Mouse (Mus musculus) limb, embryonic 14.5 days (tissue): Measurements from ENCODE around the gene Polq. TPM values are rescaled to one million over a fixed set of nuclear protein-coding genes. Genes with fewer than 3 reads are reported as not detected.

Source experiments
- ATAC-seq: fragments of 200-750 bp; cut with Nextera tagmentation; 2 replicates; pipeline ENCODE4 v1.8.0; 2017; ENCODE audit warnings: low read depth, moderate number of reproducible peaks, moderate TSS enrichment; ENCODE audit not compliant: low FRiP score
- DNase-seq: peaks from one replicate; pipeline ENCODE4 v3.0.0-alpha.2; 2015; ENCODE audit warnings: low spot score
- H3K27ac ChIP-seq: fragments of 300-500 bp; sonication (generic); replicated peaks from 2 replicates; pipeline ENCODE4 v1.5.1; 2014; ENCODE audit warnings: low read depth, mild to moderate bottlenecking, low read length, moderate library complexity, mixed read lengths
- H3K27me3 ChIP-seq: fragments of 300-500 bp; sonication (generic); 2 replicates; pipeline ENCODE4 v1.6.1; 2014; ENCODE audit warnings: low read length, mixed read lengths; ENCODE audit not compliant: control insufficient read depth, insufficient read depth
- H3K36me3 ChIP-seq: fragments of 300-500 bp; sonication (generic); 2 replicates; pipeline ENCODE4 v1.6.1; 2014; ENCODE audit warnings: mild to moderate bottlenecking, low read length, moderate library complexity, mixed read lengths; ENCODE audit not compliant: control insufficient read depth, insufficient read depth
- H3K4me1 ChIP-seq: fragments of 300-500 bp; sonication (generic); 2 replicates; pipeline ENCODE4 v1.6.1; 2014; ENCODE audit warnings: antibody characterized with exemption, low read length, mixed read lengths; ENCODE audit not compliant: control insufficient read depth, insufficient read depth
- H3K4me2 ChIP-seq: fragments of 300-500 bp; sonication (generic); replicated peaks from 2 replicates; pipeline ENCODE4 v1.6.1; 2014; ENCODE audit warnings: low read depth, mild to moderate bottlenecking, low read length, moderate library complexity; ENCODE audit not compliant: severe bottlenecking
- H3K4me3 ChIP-seq: fragments of 300-500 bp; sonication (generic); replicated peaks from 2 replicates; pipeline ENCODE4 v1.5.1; 2014; ENCODE audit warnings: low read length
- H3K9ac ChIP-seq: fragments of 300-500 bp; sonication (generic); 2 replicates; pipeline ENCODE4 v1.6.1; 2014; ENCODE audit warnings: mild to moderate bottlenecking, low read depth, low read length, moderate library complexity; ENCODE audit not compliant: severe bottlenecking
- H3K9me3 ChIP-seq: fragments of 300-500 bp; sonication (generic); 2 replicates; pipeline ENCODE4 v1.6.1; 2016; ENCODE audit warnings: low read length; ENCODE audit not compliant: control insufficient read depth
- POLR2A ChIP-seq: fragments of 200-500 bp; IDR thresholded peaks from 2 replicates; pipeline ENCODE4 v1.8.0; 2012; ENCODE audit warnings: inconsistent platforms, mild to moderate bottlenecking, moderate library complexity, borderline replicate concordance; ENCODE audit not compliant: insufficient read depth, insufficient read length; ENCODE audit errors: extremely low read depth
- WGBS: fragments of 180-500 bp; shearing (Covaris S2); extraction: QIAGEN DNeasy Blood & Tissue Kit; methylation state at CpG from one replicate; pipeline ENCODE4 v1.1.7; 2014; 5-methylcytosine and 5-hydroxymethylcytosine counted together
- polyA plus RNA-seq, 2 experiments: library from polyadenylated mRNA; depleted of rRNA in 1 of 2; stranded (reverse) in 1 of 2; unstranded in 1 of 2; fragments of >200 nt; fragmentation: Nextera tagmentation in 1 of 2; extraction: Ambion mirVana in 1 of 2; gene quantifications; 2 replicates each; pipeline versions ENCODE4 v1.2.1 to v1.2.3; 2012 to 2014

The Polq gene
- polyA plus RNA-seq, 2 experiments: 6.1 to 6.5 TPM

GRCm38 (mm10) chr16:36999366-36999972, 12.1 kb upstream of the Polq start:
- Histone ChIP-seq H3K36me3 (no peaks in the 10 kb centered on the region), H3K4me2 (no peak overlapping the region), H3K4me1 (no peaks in the 10 kb centered on the region), H3K27ac (no peak overlapping the region), H3K27me3 (no peaks in the 10 kb centered on the region), H3K9ac (no peak overlapping the region), H3K4me3 (no peak overlapping the region), H3K9me3 (no peaks in the 10 kb centered on the region)
- 73% methylated on average over 9 of the region's 9 CpGs for WGBS
- no peak for ATAC-seq
- DNase-seq: no peak
- TF ChIP-seq POLR2A: no peak

GRCm38 (mm10) chr16:37009262-37009661, 2.3 kb upstream of the Polq start:
- H3K4me1 ChIP-seq: peaks cover 8% of the 10 kb centered on the region
- 64% methylated on average over 6 of the region's 6 CpGs for WGBS
- H3K9me3 ChIP-seq: no peaks in the 10 kb centered on the region
- no peaks in the 10 kb centered on the region for H3K36me3 ChIP-seq
- ATAC-seq (no peak), DNase-seq (no peak)
- H3K27me3 ChIP-seq: no peaks in the 10 kb centered on the region
- H3K9ac ChIP-seq: no peak overlapping the region
- H3K27ac ChIP-seq: no peak overlapping the region
- TF ChIP-seq POLR2A: no peak
- H3K4me3 ChIP-seq: no peak overlapping the region
- H3K4me2 ChIP-seq: no peak overlapping the region

GRCm38 (mm10) chr16:37010370-37010769, 1.2 kb upstream of the Polq start:
- no peaks in the 10 kb centered on the region for H3K27me3 ChIP-seq
- H3K9me3 ChIP-seq: no peaks in the 10 kb centered on the region
- H3K9ac ChIP-seq: no peak overlapping the region
- TF ChIP-seq POLR2A: no peak
- no peaks in the 10 kb centered on the region for H3K36me3 ChIP-seq
- no peak overlapping the region for H3K4me2 ChIP-seq
- peaks cover 8% of the 10 kb centered on the region for H3K4me1 ChIP-seq
- no peak overlapping the region for H3K27ac ChIP-seq
- peak; percentile 86 for DNase-seq
- 67% methylated on average over 4 of the region's 4 CpGs for WGBS
- no peak for ATAC-seq
- H3K4me3 ChIP-seq: no peak overlapping the region

GRCm38 (mm10) chr16:37011922-37012289, 320 bp downstream of the Polq start:
- Histone ChIP-seq H3K27me3 (no peaks in the 10 kb centered on the region), H3K4me2 (peak overlapping the region; percentile 81), H3K27ac (no peak overlapping the region), H3K4me3 (peak overlapping the region; percentile 80), H3K4me1 (peaks cover 8% of the 10 kb centered on the region), H3K9ac (peak overlapping the region; percentile 75), H3K9me3 (no peaks in the 10 kb centered on the region), H3K36me3 (no peaks in the 10 kb centered on the region)
- TF ChIP-seq POLR2A: no peak
- DNase-seq: no peak
- ATAC-seq: 0 out of 2 replicates have a peak, but pooled peaks have one; percentile 9
- WGBS: under 1% methylated on average over 24 of the region's 26 CpGs

- Histone ChIP-seq H3K4me2 (peak overlapping the region; percentile 81), H3K27me3 (no peaks in the 10 kb centered on the region), H3K9me3 (no peaks in the 10 kb centered on the region), H3K4me3 (peak overlapping the region; percentile 80), H3K9ac (peak overlapping the region; percentile 75), H3K27ac (no peak overlapping the region), H3K36me3 (no peaks in the 10 kb centered on the region), H3K4me1 (peaks cover 8% of the 10 kb centered on the region)
- TF ChIP-seq POLR2A: no peak
- ATAC-seq: no peak
- 65% methylated on average over 5 of the region's 5 CpGs for WGBS
- DNase-seq: no peak
Observed at GRCm38 (mm10) chr16:37012336-37012735, 750 bp downstream of the Polq start.

GRCm38 (mm10) chr16:37027581-37027980, 16.0 kb downstream of the Polq start:
- H3K27me3 ChIP-seq: no peaks in the 10 kb centered on the region
- ATAC-seq (no peak), DNase-seq (no peak)
- 77% methylated on average over 3 of the region's 3 CpGs for WGBS
- no peak overlapping the region for H3K9ac ChIP-seq
- H3K9me3 ChIP-seq: no peaks in the 10 kb centered on the region
- H3K36me3 ChIP-seq: peaks cover 6% of the 10 kb centered on the region
- H3K4me3 ChIP-seq: no peak overlapping the region
- H3K27ac ChIP-seq: no peak overlapping the region
- TF ChIP-seq POLR2A: no peak
- H3K4me1 ChIP-seq: no peaks in the 10 kb centered on the region
- H3K4me2 ChIP-seq: no peak overlapping the region
